Mouse (Mus musculus): Measurements from ENCODE around the gene Nbea.

Nbea gene

DNA sequence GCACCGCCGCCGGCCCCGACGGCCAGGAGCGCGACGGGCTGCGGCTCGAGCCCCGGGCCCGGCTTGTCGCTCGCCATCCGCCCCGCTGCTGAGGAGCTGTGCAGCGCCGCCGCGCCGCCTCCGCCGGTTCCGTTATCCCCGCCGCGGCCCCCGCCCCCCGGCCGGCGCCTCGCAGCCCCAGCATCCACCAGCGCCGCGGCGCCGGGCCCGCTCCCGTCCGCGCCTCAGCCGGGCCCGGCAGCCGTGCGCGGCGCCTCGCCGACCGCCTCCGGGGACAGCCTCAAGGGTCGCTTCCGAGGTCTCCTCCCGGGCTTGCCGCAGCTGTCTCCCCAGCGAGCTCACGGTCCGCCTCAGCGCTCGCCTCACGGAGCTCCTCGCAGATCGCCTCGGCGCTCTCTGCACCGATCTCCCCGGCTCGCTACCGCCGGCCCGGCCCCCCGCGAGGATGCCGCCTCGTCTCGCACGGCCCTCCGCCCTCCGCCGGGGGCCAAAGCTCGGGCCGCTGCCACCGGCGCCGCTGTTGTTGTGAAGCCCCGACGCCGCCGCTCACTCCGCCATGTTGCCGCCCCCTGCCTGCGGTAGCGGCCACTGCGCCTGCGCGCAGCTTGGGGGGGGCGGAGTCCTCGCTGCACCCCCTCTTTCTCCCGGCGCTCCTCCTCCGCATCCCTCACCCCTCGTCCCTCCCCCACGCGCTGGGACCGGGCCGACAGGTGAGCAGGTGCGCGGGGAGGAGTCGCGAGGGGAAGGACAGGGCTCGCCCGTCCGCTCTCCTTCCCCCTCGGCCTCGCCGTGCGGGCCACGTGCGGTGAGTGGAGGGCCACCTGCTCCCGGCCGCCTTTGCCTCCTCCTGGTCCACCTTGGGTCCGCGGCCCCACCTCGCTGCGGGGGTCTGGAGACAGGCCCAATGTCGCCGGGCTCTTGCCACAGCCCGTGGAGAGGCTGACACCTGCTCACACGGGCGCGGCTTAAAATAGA lies at the start of gene Nbea:
Gene Nbea, minus strand, starts transcription at position 543 of the 975 bp plus-strand sequence.
- DNase-seq (ENCODE audit: low read depth, low spot score): no peak

DNA sequence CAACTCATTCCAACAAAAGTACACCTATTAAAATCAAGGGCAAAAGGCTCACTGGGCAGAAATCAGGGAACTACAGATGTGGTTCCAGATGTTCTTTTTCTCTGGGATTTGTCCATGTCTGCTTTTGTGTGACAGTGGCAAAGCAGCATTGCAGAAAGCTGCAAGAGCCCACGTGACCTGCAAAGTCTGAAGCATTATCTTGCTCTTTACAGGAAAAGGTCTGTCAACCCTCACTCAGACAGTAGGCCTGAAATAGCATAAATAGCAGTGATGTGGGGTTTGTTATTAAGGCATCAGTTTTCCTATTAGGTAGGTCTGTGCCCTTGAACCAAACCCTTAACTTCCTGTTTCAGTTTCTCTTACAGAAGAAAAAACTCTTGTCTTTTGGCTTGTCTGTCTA lies 45.8 kb upstream of the Nbea start:
- no peak for DNase-seq (ENCODE audit: low read depth, low spot score)

DNA sequence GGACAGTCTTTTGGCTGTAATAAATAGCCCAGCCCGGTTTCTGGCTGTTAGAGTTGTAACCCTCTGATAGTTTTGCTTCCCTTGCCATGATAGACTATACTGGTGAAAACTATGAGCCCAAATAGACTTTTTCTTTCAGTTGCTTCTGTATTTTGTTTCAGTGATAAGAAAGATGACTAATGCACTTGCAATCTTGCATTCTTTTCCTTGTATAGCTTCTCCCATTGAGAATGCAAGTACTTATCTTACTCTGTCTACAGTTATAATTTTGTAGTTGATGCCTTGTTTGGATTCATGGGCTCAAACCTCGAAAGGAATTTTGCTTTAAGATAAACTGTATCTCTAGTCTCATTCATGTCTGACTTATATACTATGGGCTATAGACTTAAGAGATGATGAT lies 32.5 kb upstream of the Nbea start:
- no peak for DNase-seq (ENCODE audit: low read depth, low spot score)

DNA sequence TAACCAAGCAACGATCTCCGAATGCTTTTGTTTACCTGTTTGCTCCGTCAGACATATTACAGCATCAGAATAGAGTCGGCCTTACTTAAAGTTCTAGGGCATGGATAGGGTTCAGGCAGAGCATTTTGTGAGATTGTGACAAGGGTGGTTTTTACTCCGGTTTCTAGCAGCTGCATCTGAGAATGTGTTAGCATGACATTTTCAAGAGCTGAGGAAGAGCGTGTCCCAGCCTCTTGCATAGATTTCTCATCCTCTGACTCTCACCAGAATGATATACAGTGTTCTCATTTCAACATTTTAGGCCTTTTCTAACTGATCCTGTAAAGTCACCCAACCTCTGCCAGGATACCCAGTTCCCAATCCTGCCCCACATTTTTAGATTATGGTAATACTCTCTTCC lies 20.5 kb upstream of the Nbea start:
- no peak for DNase-seq (ENCODE audit: low read depth, low spot score)

DNA sequence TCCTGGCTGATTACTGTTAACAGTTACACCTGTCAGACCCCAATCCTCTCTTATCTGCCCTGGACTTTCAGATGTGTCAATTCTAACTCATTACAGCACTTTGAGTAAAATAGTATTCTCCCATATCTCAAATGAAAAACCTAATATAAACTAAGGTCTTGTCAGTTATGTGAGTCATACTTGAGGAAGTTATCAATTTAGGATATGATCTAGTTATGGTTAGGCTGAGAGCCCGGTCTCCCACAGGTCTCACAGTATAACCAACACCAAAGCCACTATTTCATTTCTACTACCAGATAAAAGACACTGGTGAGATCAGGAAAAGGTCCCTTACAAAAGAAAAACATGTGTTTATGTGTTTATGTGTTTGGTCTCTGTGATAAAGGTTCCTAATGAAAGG lies 4.7 kb upstream of the Nbea start:
- DNase-seq (ENCODE audit: low read depth, low spot score): no peak

DNA sequence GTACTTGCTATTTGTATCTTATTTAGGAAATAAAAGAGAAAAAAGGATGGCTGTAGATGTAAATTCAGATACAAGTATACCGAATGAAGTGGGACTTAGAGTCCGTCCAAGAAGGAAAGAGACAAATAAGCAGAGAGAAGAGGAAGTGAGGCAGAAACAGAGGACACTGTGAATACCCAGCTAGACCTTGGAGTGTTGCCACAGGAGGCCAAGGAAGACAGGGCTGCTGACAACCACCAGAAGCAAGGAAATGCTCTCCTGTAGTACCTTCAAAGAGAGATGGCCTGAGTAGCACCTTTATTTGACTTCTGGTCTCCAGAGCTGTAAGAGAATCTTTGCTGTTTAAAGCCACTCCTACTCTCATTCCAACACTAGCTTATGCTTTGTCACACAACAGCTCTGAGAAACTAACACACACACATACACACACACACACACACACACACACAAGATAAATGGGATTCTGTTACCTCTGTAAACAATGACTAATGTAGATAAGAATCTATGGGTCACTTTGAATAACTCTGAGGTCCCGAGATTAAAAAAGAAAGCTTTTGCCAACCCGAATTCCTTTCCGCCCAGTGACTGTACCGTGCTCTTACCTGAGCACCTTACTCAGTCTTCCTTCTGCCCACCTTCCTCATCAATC lies 3.8 kb upstream of the Nbea start:
- no peak for DNase-seq (ENCODE audit: low read depth, low spot score)

DNA sequence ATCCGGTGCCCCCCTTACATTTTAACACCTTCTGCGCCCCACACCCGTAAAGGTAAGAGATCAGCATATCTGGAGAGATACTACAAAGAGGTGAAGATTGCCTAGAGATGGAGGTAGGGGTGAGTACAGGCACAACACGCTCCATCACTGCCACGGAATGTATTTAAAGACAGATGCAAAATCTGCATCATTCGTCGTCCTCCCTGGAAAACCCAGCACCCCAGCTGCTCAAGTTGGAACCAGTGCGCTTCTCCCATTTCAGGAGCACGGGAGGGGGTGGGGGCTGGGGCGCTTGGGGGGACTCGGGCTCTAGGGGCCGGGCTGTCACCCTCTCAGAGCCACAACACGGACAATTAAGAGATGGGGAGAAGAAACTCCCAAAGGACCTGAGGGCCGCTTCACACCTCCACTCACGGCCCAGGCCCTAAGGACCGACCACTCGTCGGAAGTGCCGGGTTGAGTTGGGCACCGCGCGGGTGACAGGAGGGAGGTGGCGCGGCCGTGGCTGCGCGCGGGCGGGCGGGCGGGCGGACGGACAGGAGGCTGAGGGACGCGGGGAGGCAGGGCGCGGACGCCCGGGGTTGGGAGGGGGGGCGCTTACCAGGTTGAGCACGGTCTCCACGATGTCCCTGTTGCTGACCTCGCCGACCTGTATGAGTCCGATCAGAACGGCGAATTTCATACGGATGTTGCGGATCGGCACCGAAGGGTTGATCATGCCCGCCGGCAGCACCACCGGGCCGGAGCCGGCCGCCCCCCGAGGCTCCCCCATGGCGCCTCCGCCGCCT lies 936 bp downstream of the Nbea start:
- no peak for DNase-seq (ENCODE audit: low read depth, low spot score)

DNA sequence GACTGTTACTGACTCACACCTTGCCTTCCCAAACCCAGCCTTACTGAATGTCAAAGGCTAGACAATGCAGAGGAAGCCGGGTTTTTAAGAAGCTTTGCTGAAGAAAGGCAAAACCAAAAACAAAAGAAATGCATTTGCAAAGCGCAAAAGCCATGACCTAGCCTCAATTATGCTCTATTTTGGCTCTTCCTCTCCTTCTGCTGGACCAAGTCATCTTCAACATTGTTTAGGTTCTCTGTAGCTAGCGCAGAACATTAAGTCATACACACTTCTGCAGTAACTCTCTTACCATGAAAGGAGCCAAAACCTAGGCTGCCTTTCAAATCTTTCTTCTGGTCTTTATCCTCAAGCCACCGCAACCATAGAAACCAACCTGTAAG lies 1.5 kb downstream of the Nbea start:
- DNase-seq (ENCODE audit: low read depth, low spot score): no peak

DNA sequence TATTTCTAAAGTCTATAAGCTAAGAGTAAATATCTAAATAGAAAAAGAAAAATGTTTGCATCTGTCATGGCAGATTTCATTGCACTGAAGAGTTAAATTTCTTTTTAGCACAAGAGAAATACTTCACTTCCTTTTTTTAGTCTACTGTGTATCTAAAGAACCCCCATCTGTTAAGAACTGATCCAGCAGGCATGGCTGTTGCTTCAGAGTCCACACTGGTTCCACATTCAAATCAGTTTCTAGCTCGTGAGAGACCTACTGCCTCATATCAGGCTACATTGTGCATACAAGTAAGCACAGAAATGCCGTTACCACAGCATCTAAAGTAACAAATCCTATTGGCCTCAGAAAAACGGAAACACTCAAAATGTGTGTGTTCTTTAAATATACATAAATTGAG lies 2.5 kb downstream of the Nbea start:
- no peak for DNase-seq (ENCODE audit: low read depth, low spot score)

DNA sequence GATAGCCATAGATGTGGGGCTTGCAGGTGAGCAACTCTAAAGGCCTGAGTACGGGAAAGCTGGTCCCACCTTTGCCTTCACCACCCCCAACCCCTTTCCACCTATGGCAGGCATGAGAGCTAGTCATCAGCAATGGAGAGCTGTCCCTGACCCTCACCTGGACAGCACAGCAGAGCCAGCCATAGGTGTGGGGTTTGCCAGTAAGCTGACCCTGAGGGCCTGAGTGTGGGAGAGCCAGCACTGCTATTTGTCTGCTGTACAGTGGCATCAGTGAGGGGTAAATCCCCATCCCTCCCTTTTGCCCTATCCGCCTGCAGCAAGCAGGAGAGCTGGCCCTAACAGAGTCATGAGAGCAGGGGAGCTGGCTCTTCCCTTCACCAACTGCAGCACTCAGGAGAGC lies 25.6 kb downstream of the Nbea start:
- DNase-seq (ENCODE audit: low read depth, low spot score): no peak

DNA sequence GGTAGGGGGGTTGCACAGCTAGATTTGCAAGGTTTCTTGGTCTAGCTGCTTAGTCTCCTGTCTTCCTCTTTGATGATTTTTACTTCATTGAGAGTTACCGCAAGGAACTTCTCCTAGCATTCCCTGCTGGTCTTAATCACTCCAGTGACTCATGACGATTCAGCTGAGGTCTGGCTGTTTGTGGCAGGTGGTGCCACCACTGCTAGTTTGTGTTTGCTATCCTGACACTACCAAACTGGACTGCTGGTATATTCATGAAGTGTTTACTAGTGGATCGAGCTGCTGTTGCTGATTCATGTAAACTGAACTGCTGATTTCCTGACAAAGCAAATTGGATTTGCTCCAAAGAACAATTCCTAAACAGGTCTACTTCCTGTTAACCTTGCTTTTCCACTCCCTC lies 56.8 kb downstream of the Nbea start:
- no peak for DNase-seq (ENCODE audit: low read depth, low spot score)

DNA sequence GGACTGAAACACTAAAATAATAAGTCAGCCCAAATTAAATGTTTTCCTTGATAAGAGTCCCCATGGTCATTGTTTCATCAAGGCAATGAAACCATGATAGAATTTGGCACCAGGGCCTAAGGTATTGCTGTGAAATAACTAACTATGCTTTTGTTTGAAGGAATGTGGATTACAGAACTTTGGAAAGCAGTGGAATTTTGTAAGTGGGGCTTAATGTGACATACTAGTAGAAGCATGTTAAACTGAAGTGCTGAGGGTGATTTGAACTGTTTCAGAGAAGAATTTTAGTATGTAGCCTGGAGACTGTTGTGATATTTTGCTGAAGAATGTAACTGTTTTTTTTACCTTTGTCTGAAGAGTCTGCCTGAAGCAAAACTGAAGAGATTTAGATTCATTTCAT lies 66.9 kb downstream of the Nbea start:
- DNase-seq (ENCODE audit: low read depth, low spot score): no peak

DNA sequence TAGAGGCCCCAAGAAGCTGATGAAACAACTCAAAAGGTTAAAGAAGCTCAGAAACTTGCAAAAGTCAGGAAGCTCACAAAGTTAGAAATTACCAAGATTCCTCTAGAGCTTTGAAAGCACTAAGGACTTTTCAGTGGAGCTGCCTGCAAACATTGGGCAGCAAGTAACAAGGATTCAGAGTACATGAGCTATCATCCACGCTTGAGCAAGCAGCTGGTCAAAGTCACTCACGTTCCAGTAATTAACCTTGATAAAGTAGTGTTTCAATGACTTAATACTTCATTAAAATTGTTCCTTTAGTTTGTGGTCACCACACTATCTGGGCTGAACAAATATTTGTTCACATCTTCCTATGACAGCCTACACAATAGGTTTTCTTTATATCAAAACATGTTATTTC lies 75.4 kb downstream of the Nbea start:
- DNase-seq (ENCODE audit: low read depth, low spot score): no peak

DNA sequence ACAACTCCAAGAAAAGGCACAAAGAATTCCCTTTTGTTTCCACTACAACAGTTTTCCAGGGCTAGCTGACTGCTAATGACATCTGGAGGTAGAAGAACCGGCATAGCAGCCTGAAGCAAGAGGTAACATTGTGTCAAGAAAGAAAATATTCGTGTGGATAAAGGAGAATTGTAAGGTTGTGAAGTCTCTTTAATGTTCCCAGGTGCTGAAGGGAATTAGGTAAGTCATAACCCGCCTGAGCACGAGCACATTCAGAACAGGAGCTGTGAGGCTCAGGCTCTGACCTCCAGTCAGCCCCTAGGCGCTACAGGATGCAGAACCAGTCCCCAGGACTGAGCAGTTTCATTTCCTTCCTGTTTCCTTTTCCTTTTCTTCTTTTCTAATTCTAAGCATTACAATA lies 86.4 kb downstream of the Nbea start:
- no peak for DNase-seq (ENCODE audit: low read depth, low spot score)

DNA sequence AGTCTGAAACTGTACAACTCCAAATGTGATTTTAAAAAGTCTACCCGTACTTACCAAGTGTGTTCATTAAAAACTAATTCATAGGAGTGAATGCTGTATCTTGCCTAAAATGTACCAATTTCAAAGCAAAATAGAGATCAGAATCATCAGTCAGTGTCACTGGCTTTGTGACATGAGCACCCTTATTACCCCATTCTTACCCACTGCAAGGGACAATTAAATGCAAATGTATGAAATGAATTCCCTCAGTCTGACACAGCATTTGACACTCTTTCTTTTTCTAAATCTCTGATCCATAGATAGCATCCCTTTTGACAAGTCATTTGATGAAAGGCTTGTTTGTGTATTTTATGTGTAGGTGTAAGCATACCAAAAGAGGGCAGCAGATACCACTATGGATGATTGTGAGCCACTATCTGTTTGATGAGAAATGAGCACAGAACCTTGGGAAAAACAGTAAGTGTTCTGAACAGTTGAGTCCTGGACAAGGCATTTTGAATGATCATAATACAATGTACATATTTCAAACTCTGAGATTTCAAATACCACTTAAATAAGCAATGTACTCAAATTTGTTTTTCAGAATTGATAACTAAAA lies 104.4 kb downstream of the Nbea start:
- no peak for DNase-seq (ENCODE audit: low read depth, low spot score)

DNA sequence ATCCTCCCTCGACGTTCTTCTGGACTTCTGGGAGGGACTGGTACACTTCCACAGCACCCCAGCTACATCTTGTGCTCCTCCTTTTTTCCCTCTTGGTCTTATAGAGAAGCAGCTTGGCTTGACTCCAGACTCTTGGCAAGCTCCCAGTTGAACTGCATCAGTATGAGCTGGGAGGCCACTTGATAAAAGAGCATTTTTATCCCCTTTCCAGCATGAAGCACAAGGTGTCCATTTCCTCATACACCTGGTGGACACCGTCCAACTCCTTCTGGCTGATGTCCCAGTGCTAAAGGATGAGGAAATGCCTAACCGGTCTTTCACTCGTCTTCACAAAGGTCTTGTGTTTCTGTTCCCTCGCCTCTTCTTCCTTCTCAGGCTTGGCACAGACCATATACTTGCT lies 115.7 kb downstream of the Nbea start:
- DNase-seq (ENCODE audit: low read depth, low spot score): no peak

DNA sequence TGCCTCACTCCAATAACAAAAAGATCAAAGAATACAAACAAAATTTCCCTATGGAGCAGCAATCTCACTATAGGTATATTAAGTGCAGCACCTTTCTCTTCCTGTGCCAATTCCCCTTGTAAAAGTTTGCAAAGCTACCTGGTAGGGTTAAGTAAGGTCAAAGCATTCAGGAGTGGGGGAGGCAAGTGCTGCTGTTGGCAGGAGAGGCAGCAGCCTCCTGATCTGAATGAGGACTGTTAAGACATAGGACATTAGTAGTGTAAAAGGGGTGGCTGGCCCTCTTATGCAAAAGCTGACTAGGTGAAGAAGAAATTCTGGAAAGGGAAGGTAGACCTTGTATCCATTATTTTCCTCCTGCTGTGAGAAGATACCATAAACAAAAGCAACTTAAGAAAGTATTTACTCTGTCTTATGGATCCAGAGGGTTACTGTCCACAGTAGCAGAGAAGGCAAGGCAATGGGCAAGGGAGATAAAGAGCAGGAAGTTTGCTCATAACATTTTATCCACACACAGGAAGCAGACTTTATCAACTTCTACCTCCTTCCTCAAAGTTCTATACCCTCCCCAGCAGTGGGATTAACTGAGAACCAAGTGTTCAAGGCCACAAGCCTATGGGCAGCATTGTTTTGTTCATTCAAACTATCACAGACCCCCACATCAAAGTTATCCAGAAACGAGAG lies 117.0 kb downstream of the Nbea start:
- DNase-seq (ENCODE audit: low read depth, low spot score): no peak

DNA sequence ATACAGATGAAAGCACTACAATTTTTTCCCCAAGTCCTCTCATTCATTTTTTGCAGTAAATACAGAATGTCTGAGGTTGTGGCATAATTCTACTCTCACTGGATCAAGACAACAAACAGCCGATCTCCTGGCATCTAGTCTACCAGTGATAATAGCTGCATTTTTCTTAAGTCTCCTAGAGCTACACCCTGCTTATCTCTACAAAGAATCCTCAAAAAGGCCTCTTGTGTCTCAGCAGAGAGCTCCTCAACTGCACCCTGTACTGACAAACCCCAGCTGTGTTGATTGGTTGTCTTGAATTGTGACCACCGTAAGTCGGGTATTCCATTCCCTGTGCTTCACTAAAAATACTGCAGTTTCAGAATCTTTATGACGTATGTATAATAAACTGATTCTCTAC lies 118.3 kb downstream of the Nbea start:
- DNase-seq (ENCODE audit: low read depth, low spot score): no peak

DNA sequence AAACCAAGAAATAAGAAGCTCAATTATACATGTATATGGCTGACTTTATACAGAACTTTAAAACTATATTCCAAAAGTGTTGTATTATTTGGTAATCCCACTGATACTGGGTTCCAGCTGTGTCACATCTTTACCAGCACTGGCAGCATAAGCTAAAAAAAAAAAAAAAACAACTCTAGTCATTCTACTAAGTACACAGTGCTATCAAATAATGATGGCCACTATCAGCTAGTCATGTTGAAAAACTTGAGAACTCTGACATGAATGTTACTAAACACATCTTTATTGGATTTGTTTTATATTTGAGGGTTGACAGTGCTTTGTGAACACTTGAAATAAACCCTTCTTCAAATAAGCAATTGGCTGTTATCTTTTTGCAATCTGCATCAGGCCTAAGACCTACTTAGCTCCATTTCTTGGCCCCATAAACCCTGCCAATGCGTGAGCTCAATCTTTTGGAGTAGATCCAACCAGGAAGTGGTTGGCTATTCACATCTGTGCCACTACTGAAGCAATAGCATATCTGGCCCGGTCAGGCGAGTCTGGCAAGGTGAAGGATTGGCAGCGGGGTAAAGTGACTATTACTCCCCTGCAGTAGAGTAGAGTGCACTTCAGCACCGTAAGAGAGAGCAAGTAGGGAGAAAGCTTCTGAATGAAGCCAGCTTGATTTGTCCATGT lies 137.7 kb downstream of the Nbea start:
- no peak for DNase-seq (ENCODE audit: low read depth, low spot score)

DNA sequence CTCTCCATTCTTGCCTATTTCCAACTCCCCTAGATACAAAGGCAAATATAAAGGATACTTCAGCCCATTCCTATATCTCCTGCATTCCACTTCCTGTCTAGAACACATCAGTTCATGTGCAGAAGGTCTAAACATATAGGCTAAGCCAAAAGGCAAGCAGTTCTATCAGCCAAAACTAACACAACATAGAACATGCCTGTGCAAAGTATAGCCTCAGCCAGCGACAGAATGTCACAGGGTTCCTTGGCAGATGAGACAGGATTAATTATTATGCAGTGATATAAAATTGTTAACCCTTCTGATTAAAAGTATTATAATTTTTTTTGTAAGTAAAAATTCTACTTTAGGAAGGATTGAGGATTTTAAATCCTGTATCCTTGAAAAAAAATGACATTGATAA lies 140.4 kb downstream of the Nbea start:
- DNase-seq (ENCODE audit: low read depth, low spot score): no peak

DNA sequence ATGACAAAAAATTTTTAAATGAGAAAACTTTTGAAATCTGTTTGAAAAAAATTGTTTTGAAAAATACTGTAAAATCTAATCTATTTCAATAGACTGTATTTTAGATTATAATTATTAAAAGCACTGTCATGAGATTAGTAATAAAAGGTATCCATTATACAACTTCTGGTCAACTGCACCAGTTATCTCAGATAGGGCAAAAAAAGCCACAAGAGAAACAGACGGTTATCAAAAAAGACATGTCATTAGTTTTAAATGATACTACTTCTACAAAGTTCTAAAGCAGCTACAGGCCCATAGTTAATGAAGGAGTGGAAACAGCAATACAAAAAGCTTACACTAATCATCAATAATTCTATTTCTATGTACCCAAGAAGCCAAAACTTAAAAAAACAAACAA lies 144.0 kb downstream of the Nbea start:
- no peak for DNase-seq (ENCODE audit: low read depth, low spot score)
